9 mouse cellular contexts compared by ENCODE assay signal in genomic region chr3:93547099-93547648, GRCm38 (mm10). TPM values are rescaled to one million over a fixed set of nuclear protein-coding genes. Genes with fewer than 3 reads are reported as not detected.
DNase-seq lines count a peak whose midpoint lies in the region; ATAC-seq lines count a peak whose summit lies in the region.
"Had no signal": no experiment of that assay in that cellular context is flagged by ENCODE, and none has a peak within 500 bp of the region (broad histone marks: within the 10 kb centered on the region; RNA-seq: fewer than 3 reads in every experiment).

No protein-coding gene starts in this region.

- no peak overlapping the region for H3K27ac ChIP-seq in forebrain, embryonic 15.5 days (replicated peaks)
- no peak overlapping the region for H3K27ac ChIP-seq in hindbrain, embryonic 13.5 days
- H3K27ac ChIP-seq: heart, embryonic 15.5 days had no signal

- H3K4me1 ChIP-seq in forebrain, embryonic 15.5 days: no peaks in the 10 kb centered on the region
- H3K4me1 ChIP-seq in hindbrain, embryonic 13.5 days (replicated peaks): no peaks in the 10 kb centered on the region
- H3K4me1 ChIP-seq: heart, embryonic 15.5 days had no signal

- no peak overlapping the region for H3K4me3 ChIP-seq in forebrain, embryonic 15.5 days
- no peak overlapping the region for H3K4me3 ChIP-seq in hindbrain, embryonic 13.5 days
- H3K4me3 ChIP-seq: heart, embryonic 15.5 days had no signal

- no peak overlapping the region for H3K4me2 ChIP-seq in forebrain, embryonic 15.5 days (replicated peaks)
- H3K4me2 ChIP-seq in hindbrain, embryonic 13.5 days: no peak overlapping the region
- H3K4me2 ChIP-seq: heart, embryonic 15.5 days had no signal

- 31% methylated on average over 7 of the region's 7 CpGs for WGBS in forebrain, embryonic 15.5 days
- 33% methylated on average over 7 of the region's 7 CpGs for WGBS in hindbrain, embryonic 13.5 days

- peak; percentile 91 for DNase-seq in ES-CJ7 (ENCODE audit: low read depth, low spot score)
- DNase-seq in c-Kit-negative CD71-positive TER-119-positive erythroid progenitor cells, embryonic 14.5 days (ENCODE audit: low read depth, low spot score): peak; percentile 19
- peak; percentile 76 to 94 for DNase-seq in layer of hippocampus, postnatal 25 days (ENCODE audit: extremely low spot score in 1 of 2, low spot score in 1 of 2)
- peak; percentile 95 for DNase-seq in lung, postnatal 36 days
- peak; percentile 52 for DNase-seq in retina, postnatal 7 days (ENCODE audit: low read depth, low spot score)
- DNase-seq in urinary bladder, adult 2 months (ENCODE audit: low spot score): peak; percentile 77

- no peak overlapping the region for H3K9ac ChIP-seq in forebrain, embryonic 15.5 days (replicated peaks)
- H3K9ac ChIP-seq in hindbrain, embryonic 13.5 days: no peak overlapping the region
- H3K9ac ChIP-seq: heart, embryonic 15.5 days had no signal

- no peaks in the 10 kb centered on the region for H3K9me3 ChIP-seq in forebrain, embryonic 15.5 days
- H3K9me3 ChIP-seq in hindbrain, embryonic 13.5 days: no peaks in the 10 kb centered on the region
- H3K9me3 ChIP-seq: heart, embryonic 15.5 days had no signal

- H3K27me3 ChIP-seq in forebrain, embryonic 15.5 days: no peaks in the 10 kb centered on the region
- H3K27me3 ChIP-seq in hindbrain, embryonic 13.5 days: no peaks in the 10 kb centered on the region
- H3K27me3 ChIP-seq: heart, embryonic 15.5 days had no signal

- peak; percentile 38; the same call in 1 of the 2 replicates for ATAC-seq in forebrain, embryonic 15.5 days (replicated peaks)
- peak; percentile 43; the same call in 1 of the 2 replicates for ATAC-seq in hindbrain, embryonic 13.5 days (ENCODE audit: low FRiP score)

- H3K36me3 ChIP-seq in forebrain, embryonic 15.5 days: no peaks in the 10 kb centered on the region
- no peaks in the 10 kb centered on the region for H3K36me3 ChIP-seq in hindbrain, embryonic 13.5 days
- H3K36me3 ChIP-seq: heart, embryonic 15.5 days had no signal

RNA-seq across cellular contexts. Expression of gene S100a10, which starts 7.7 kb away (rescaled TPM):
- 114 and 115 TPM in 2 replicates for polyA plus RNA-seq in forebrain, embryonic 15.5 days (2015; fragmentation: Nextera tagmentation; extraction: Ambion mirVana)
- 191 and 200 TPM in 2 replicates for polyA plus RNA-seq in hindbrain, embryonic 13.5 days (2015; fragmentation: Nextera tagmentation; extraction: Ambion mirVana)
- 10 to 100 TPM; 15.0 to 23.5 TPM for total RNA-seq in layer of hippocampus, postnatal 25 days (2021)
- polyA plus RNA-seq in urinary bladder, adult 2 months (2012; rRNA removed): 264 and 295 TPM in 2 replicates

RNA-seq across cellular contexts. Expression of gene S100a11, which starts 26.9 kb away (rescaled TPM):
- 102 and 108 TPM in 2 replicates for polyA plus RNA-seq in forebrain, embryonic 15.5 days (2015; fragmentation: Nextera tagmentation; extraction: Ambion mirVana)
- polyA plus RNA-seq in hindbrain, embryonic 13.5 days (2015; fragmentation: Nextera tagmentation; extraction: Ambion mirVana): 225 and 247 TPM in 2 replicates
- total RNA-seq in layer of hippocampus, postnatal 25 days (2021): 1 to 10 TPM; 6.1 to 8.5 TPM
- 912 and 1,103 TPM in 2 replicates for polyA plus RNA-seq in urinary bladder, adult 2 months (2012; rRNA removed)

Comparison
In these comparisons a context has a peak if more than half of its experiments do, and no peak if none do; other contexts are left out.
1. DNase-seq: peak in every context shown above with its lines; median percentile 95 in lung, postnatal 36 days; 91 in ES-CJ7; 85 in layer of hippocampus, postnatal 25 days; 77 in urinary bladder, adult 2 months; 52 in retina, postnatal 7 days; 19 in c-Kit-negative CD71-positive TER-119-positive erythroid progenitor cells, embryonic 14.5 days.